Mouse (Mus musculus): ENCODE results near the gene Sqstm1.

- no peak for TF ChIP-seq TAL1 (IDR thresholded peaks at IDR 0.05; ENCODE audit: low read length)
- TF ChIP-seq GATA1 (IDR thresholded peaks at IDR 0.05; ENCODE audit: low read length), result no peak
These were observed 9.2 kb upstream of the Sqstm1 start for GRCm38 (mm10) chr11:50219833-50220232.
